Mouse (Mus musculus): Measurements from ENCODE around the gene Clec11a. TPM values are rescaled to one million over a fixed set of nuclear protein-coding genes. Genes with fewer than 3 reads are reported as not detected.

Gene Clec11a
- total RNA-seq, 1 experiment from 2014 or later, result 2.7 TPM

Other genes starting within 250 kb of the Clec11a start
- gene Klk1b21, start 204.6 kb downstream of the Clec11a start, total RNA-seq (2017), result not detected in 2 replicates
- gene Klk1b22, start 194.2 kb downstream of the Clec11a start, total RNA-seq (2017), result not detected in 2 replicates
- gene Klk1b16, start 170.1 kb downstream of the Clec11a start, total RNA-seq (2017), result not detected in 2 replicates
- gene Klk1b24, start 118.7 kb downstream of the Clec11a start, total RNA-seq (2017), result not detected in 2 replicates
- not detected in 2 replicates for gene Klk1b3, start 108.7 kb downstream of the Clec11a start, total RNA-seq (2017)
- gene Klk1b4, start 99.5 kb downstream of the Clec11a start, total RNA-seq (2017), result not detected in 2 replicates
- not detected in 2 replicates for gene Klk1b5, start 91.0 kb downstream of the Clec11a start, total RNA-seq (2017)
- not detected in 2 replicates for gene Klk1, start 81.5 kb downstream of the Clec11a start, total RNA-seq (2017)
- gene Gm36864, start 70.7 kb downstream of the Clec11a start, total RNA-seq (2017), result not detected in 2 replicates
- gene 1700028J19Rik, start 60.2 kb downstream of the Clec11a start, total RNA-seq (2017), result 0.55 and 0.73 TPM in 2 replicates
- gene 2410002F23Rik, start 60.2 kb downstream of the Clec11a start, total RNA-seq (2017), result 97.3 and 107 TPM in 2 replicates
- not detected in 2 replicates for gene Acp4, start 49.5 kb downstream of the Clec11a start, total RNA-seq (2017)
- not detected in 2 replicates for gene Gm15517, start 45.5 kb downstream of the Clec11a start, total RNA-seq (2017)
- gene Shank1, start 3.4 kb upstream of the Clec11a start, total RNA-seq (2017), result not detected in 2 replicates
- 0.58 and 0.64 TPM in 2 replicates for gene Syt3, start 77.2 kb upstream of the Clec11a start, total RNA-seq (2017)
- 0.78 TPM in 1 of 2 replicates, not detected in the other for gene 1700008O03Rik, start 78.9 kb upstream of the Clec11a start, total RNA-seq (2017)
- not detected in 2 replicates for gene Lrrc4b, start 122.1 kb upstream of the Clec11a start, total RNA-seq (2017)
- not detected in 2 replicates for gene Aspdh, start 158.5 kb upstream of the Clec11a start, total RNA-seq (2017)
- 26.0 and 37.3 TPM in 2 replicates for gene Josd2, start 161.1 kb upstream of the Clec11a start, total RNA-seq (2017)
- gene Emc10, start 189.6 kb upstream of the Clec11a start, total RNA-seq (2017), result 29.5 and 38.8 TPM in 2 replicates
- 3.1 TPM in 1 of 2 replicates, not detected in the other for gene Fam71e1, start 189.7 kb upstream of the Clec11a start, total RNA-seq (2017)
- gene Mybpc2, start 217.8 kb upstream of the Clec11a start, total RNA-seq (2017), result not detected in 2 replicates
- not detected in 2 replicates for gene Spib, start 225.2 kb upstream of the Clec11a start, total RNA-seq (2017)
- 86.0 and 89.7 TPM in 2 replicates for gene Pold1, start 241.9 kb upstream of the Clec11a start, total RNA-seq (2017)
- gene Nr1h2, start 247.0 kb upstream of the Clec11a start, total RNA-seq (2017), result 69.3 and 123 TPM in 2 replicates

Data from common myeloid progenitor, adult 5-6 weeks (primary cell).